Mouse (Mus musculus): ENCODE results near the gene Rpe. TPM values are rescaled to one million over a fixed set of nuclear protein-coding genes. Genes with fewer than 3 reads are reported as not detected.
"Not testable (repeated sequence)": the region's sequence is repeated elsewhere in the genome, so short reads cannot be mapped to it uniquely, and the experiment has no call there.

The Rpe gene
- polyA plus RNA-seq, 1 experiment from 2014 or later: 31.8 TPM

GRCm38 (mm10) chr1:66691772-66692171 is 8.9 kb upstream of the Rpe start:
- Histone ChIP-seq H3K9me3 (replicated peaks; ENCODE audit: control insufficient read depth, low read length) (no peaks in the 10 kb centered on the region), H3K27me3 (ENCODE audit: control insufficient read depth, insufficient read depth, low read length) (no peaks in the 10 kb centered on the region), H3K4me2 (no peak overlapping the region), H3K4me1 (ENCODE audit: control insufficient read depth, insufficient read depth, low read length) (no peaks in the 10 kb centered on the region), H3K36me3 (ENCODE audit: control insufficient read depth, insufficient read depth, low read length) (no peaks in the 10 kb centered on the region), H3K9ac (ENCODE audit: low read depth, low read length) (no peak overlapping the region), H3K27ac (ENCODE audit: low read depth, low read length) (no peak overlapping the region), H3K4me3 (ENCODE audit: low read depth, low read length) (no peak overlapping the region)
- 58% methylated on average over 3 of the region's 3 CpGs for WGBS (ENCODE audit: insufficient replicate concordance)
- ATAC-seq (replicated peaks; ENCODE audit: insufficient number of reproducible peaks, low FRiP score, low TSS enrichment): no peak

GRCm38 (mm10) chr1:66692308-66692707 is 8.3 kb upstream of the Rpe start:
- Histone ChIP-seq H3K4me2 (no peak overlapping the region), H3K27me3 (ENCODE audit: control insufficient read depth, insufficient read depth, low read length) (no peaks in the 10 kb centered on the region), H3K9ac (ENCODE audit: low read depth, low read length) (no peak overlapping the region), H3K4me3 (ENCODE audit: low read depth, low read length) (no peak overlapping the region), H3K4me1 (ENCODE audit: control insufficient read depth, insufficient read depth, low read length) (no peaks in the 10 kb centered on the region), H3K9me3 (replicated peaks; ENCODE audit: control insufficient read depth, low read length) (no peaks in the 10 kb centered on the region), H3K36me3 (ENCODE audit: control insufficient read depth, insufficient read depth, low read length) (no peaks in the 10 kb centered on the region), H3K27ac (ENCODE audit: low read depth, low read length) (no peak overlapping the region)
- ATAC-seq (replicated peaks; ENCODE audit: insufficient number of reproducible peaks, low FRiP score, low TSS enrichment): no peak
- 55% methylated on average over 1 of the region's 1 CpGs for WGBS (ENCODE audit: insufficient replicate concordance)

GRCm38 (mm10) chr1:66692780-66693392 is 7.7 kb upstream of the Rpe start:
- Histone ChIP-seq H3K4me2 (no peak overlapping the region), H3K27me3 (ENCODE audit: control insufficient read depth, insufficient read depth, low read length) (no peaks in the 10 kb centered on the region), H3K9ac (ENCODE audit: low read depth, low read length) (no peak overlapping the region), H3K4me3 (ENCODE audit: low read depth, low read length) (no peak overlapping the region), H3K27ac (ENCODE audit: low read depth, low read length) (no peak overlapping the region), H3K4me1 (ENCODE audit: control insufficient read depth, insufficient read depth, low read length) (no peaks in the 10 kb centered on the region), H3K36me3 (ENCODE audit: control insufficient read depth, insufficient read depth, low read length) (no peaks in the 10 kb centered on the region), H3K9me3 (replicated peaks; ENCODE audit: control insufficient read depth, low read length) (no peaks in the 10 kb centered on the region)
- no peak for ATAC-seq (replicated peaks; ENCODE audit: insufficient number of reproducible peaks, low FRiP score, low TSS enrichment)
- WGBS (ENCODE audit: insufficient replicate concordance): 87% methylated on average over 8 of the region's 8 CpGs

GRCm38 (mm10) chr1:66694266-66694665 is 6.4 kb upstream of the Rpe start:
- Histone ChIP-seq H3K36me3 (ENCODE audit: control insufficient read depth, insufficient read depth, low read length) (no peaks in the 10 kb centered on the region), H3K9ac (ENCODE audit: low read depth, low read length) (no peak overlapping the region), H3K4me1 (ENCODE audit: control insufficient read depth, insufficient read depth, low read length) (no peaks in the 10 kb centered on the region), H3K27me3 (ENCODE audit: control insufficient read depth, insufficient read depth, low read length) (no peaks in the 10 kb centered on the region), H3K9me3 (replicated peaks; ENCODE audit: control insufficient read depth, low read length) (no peaks in the 10 kb centered on the region), H3K27ac (ENCODE audit: low read depth, low read length) (no peak overlapping the region), H3K4me2 (no peak overlapping the region), H3K4me3 (ENCODE audit: low read depth, low read length) (no peak overlapping the region)
- ATAC-seq (replicated peaks; ENCODE audit: insufficient number of reproducible peaks, low FRiP score, low TSS enrichment): no peak
- 65% methylated on average over 5 of the region's 5 CpGs for WGBS (ENCODE audit: insufficient replicate concordance)

- 43% methylated on average over 7 of the region's 7 CpGs for WGBS (ENCODE audit: insufficient replicate concordance)
Observed at GRCm38 (mm10) chr1:66695296-66695695, 5.3 kb upstream of the Rpe start.

GRCm38 (mm10) chr1:66699630-66700029 is 1.0 kb upstream of the Rpe start:
- H3K27ac ChIP-seq (ENCODE audit: low read depth, low read length); H3K27me3 ChIP-seq (ENCODE audit: control insufficient read depth, insufficient read depth, low read length); H3K4me1 ChIP-seq (ENCODE audit: control insufficient read depth, insufficient read depth, low read length); H3K4me3 ChIP-seq (ENCODE audit: low read depth, low read length); ATAC-seq (replicated peaks; ENCODE audit: insufficient number of reproducible peaks, low FRiP score, low TSS enrichment); H3K9ac ChIP-seq (ENCODE audit: low read depth, low read length); H3K9me3 ChIP-seq (replicated peaks; ENCODE audit: control insufficient read depth, low read length); H3K4me2 ChIP-seq; H3K36me3 ChIP-seq (ENCODE audit: control insufficient read depth, insufficient read depth, low read length): not testable (repeated sequence)
- 81% methylated on average over 10 of the region's 10 CpGs for WGBS (ENCODE audit: insufficient replicate concordance)

More at GRCm38 (mm10) chr1:66695296-66695695, 5.3 kb upstream of the Rpe start:
- no peak for ATAC-seq (replicated peaks; ENCODE audit: insufficient number of reproducible peaks, low FRiP score, low TSS enrichment)
- H3K9me3 ChIP-seq (replicated peaks; ENCODE audit: control insufficient read depth, low read length): no peaks in the 10 kb centered on the region
- no peak overlapping the region for H3K4me3 ChIP-seq (ENCODE audit: low read depth, low read length)
- H3K27ac ChIP-seq (ENCODE audit: low read depth, low read length): no peak overlapping the region
- H3K9ac ChIP-seq (ENCODE audit: low read depth, low read length): no peak overlapping the region
- H3K4me1 ChIP-seq (ENCODE audit: control insufficient read depth, insufficient read depth, low read length): no peaks in the 10 kb centered on the region
- H3K4me2 ChIP-seq: no peak overlapping the region; the same call in 1 of the 2 replicates
- H3K27me3 ChIP-seq (ENCODE audit: control insufficient read depth, insufficient read depth, low read length): no peaks in the 10 kb centered on the region
- H3K36me3 ChIP-seq (ENCODE audit: control insufficient read depth, insufficient read depth, low read length): no peaks in the 10 kb centered on the region

- H3K27ac ChIP-seq (ENCODE audit: low read depth, low read length): no peak overlapping the region
- H3K4me1 ChIP-seq (ENCODE audit: control insufficient read depth, insufficient read depth, low read length): peaks cover 9% of the 10 kb centered on the region; the same call in 1 of the 2 replicates
- WGBS (ENCODE audit: insufficient replicate concordance): 45% methylated on average over 5 of the region's 5 CpGs
- ATAC-seq (replicated peaks; ENCODE audit: insufficient number of reproducible peaks, low FRiP score, low TSS enrichment): no peak
- H3K36me3 ChIP-seq (ENCODE audit: control insufficient read depth, insufficient read depth, low read length): no peaks in the 10 kb centered on the region
- H3K9ac ChIP-seq (ENCODE audit: low read depth, low read length): no peak overlapping the region
- H3K4me3 ChIP-seq (ENCODE audit: low read depth, low read length): peak overlapping the region; percentile 85
- H3K27me3 ChIP-seq (ENCODE audit: control insufficient read depth, insufficient read depth, low read length): no peaks in the 10 kb centered on the region
- peak overlapping the region; percentile 25 for H3K4me2 ChIP-seq
- H3K9me3 ChIP-seq (replicated peaks; ENCODE audit: control insufficient read depth, low read length): no peaks in the 10 kb centered on the region
Observed at GRCm38 (mm10) chr1:66700149-66700692, 410 bp upstream of the Rpe start.

GRCm38 (mm10) chr1:66701576-66701940 is 927 bp downstream of the Rpe start:
- Histone ChIP-seq H3K27ac (ENCODE audit: low read depth, low read length) (peak overlapping the region; percentile 76; the same call in 1 of the 2 replicates), H3K4me3 (ENCODE audit: low read depth, low read length) (peak overlapping the region; percentile 85)
- 33% methylated on average over 2 of the region's 2 CpGs for WGBS (ENCODE audit: insufficient replicate concordance)

More at GRCm38 (mm10) chr1:66701576-66701940, 927 bp downstream of the Rpe start:
- Histone ChIP-seq H3K4me2 (peak overlapping the region; percentile 71), H3K9me3 (replicated peaks; ENCODE audit: control insufficient read depth, low read length) (no peaks in the 10 kb centered on the region), H3K9ac (ENCODE audit: low read depth, low read length) (peak overlapping the region; percentile 94), H3K27me3 (ENCODE audit: control insufficient read depth, insufficient read depth, low read length) (no peaks in the 10 kb centered on the region), H3K4me1 (ENCODE audit: control insufficient read depth, insufficient read depth, low read length) (peaks cover 9% of the 10 kb centered on the region; the same call in 1 of the 2 replicates), H3K36me3 (ENCODE audit: control insufficient read depth, insufficient read depth, low read length) (peaks cover under 1% of the 10 kb centered on the region; the same call in 1 of the 2 replicates)
- no peak for ATAC-seq (replicated peaks; ENCODE audit: insufficient number of reproducible peaks, low FRiP score, low TSS enrichment)

All from heart, embryonic 11.5 days (tissue).